Mouse (Mus musculus): ENCODE results near the gene Rnf208.

- no peak for TF ChIP-seq CTCF (IDR thresholded peaks at IDR 0.05; ENCODE audit: low read depth, low read length)
- TF ChIP-seq GATA2 (IDR thresholded peaks at IDR 0.05; ENCODE audit: borderline replicate concordance, low read depth, low read length): no peak
- no peak for TF ChIP-seq GATA1 (IDR thresholded peaks at IDR 0.05; ENCODE audit: borderline replicate concordance, low read length)
Observed at GRCm38 (mm10) chr2:25239766-25240165, 2.3 kb upstream of the Rnf208 start.

Measured in G1E (cell line).